Mouse (Mus musculus) thymus, adult 2 months (tissue): Measurements from ENCODE around the gene Ppp1r14d. TPM values are rescaled to one million over a fixed set of nuclear protein-coding genes. Genes with fewer than 3 reads are reported as not detected.

Experiments used
- DNase-seq: peaks from one replicate; pipeline ENCODE4 v3.0.0; 2021
- H3K27ac ChIP-seq: fragments of 200-500 bp; 2 replicates; pipeline ENCODE4 v1.5.1; 2012; ENCODE audit warnings: low read length, control low read depth; ENCODE audit not compliant: control insufficient read depth, insufficient read depth
- H3K27me3 ChIP-seq: fragments of 200-500 bp; 2 replicates; pipeline ENCODE4 v1.6.1; 2012; ENCODE audit warnings: mild to moderate bottlenecking, low read length, moderate library complexity, mixed read lengths; ENCODE audit not compliant: control insufficient read depth, insufficient read depth
- H3K36me3 ChIP-seq: fragments of 200-500 bp; 2 replicates; pipeline ENCODE4 v1.6.1; 2012; ENCODE audit warnings: mild to moderate bottlenecking, low read length, moderate library complexity; ENCODE audit not compliant: control insufficient read depth, insufficient read depth
- H3K4me1 ChIP-seq: fragments of 200-500 bp; replicated peaks from 2 replicates; pipeline ENCODE4 v1.6.1; 2012; ENCODE audit warnings: low read length; ENCODE audit not compliant: control insufficient read depth, insufficient read depth
- H3K4me3 ChIP-seq: fragments of 200-500 bp; 2 replicates; pipeline ENCODE4 v1.5.1; 2012; ENCODE audit warnings: mild to moderate bottlenecking, low read length, control low read depth, moderate library complexity; ENCODE audit not compliant: control insufficient read depth, insufficient read depth
- CTCF ChIP-seq: fragments of 200-500 bp; IDR thresholded peaks from 2 replicates; pipeline ENCODE4 v1.5.1; 2012; ENCODE audit warnings: mild to moderate bottlenecking, control low read depth, low read length, moderate library complexity, borderline replicate concordance; ENCODE audit not compliant: control insufficient read depth, poor library complexity, insufficient read depth; ENCODE audit errors: extremely low read depth
- POLR2A ChIP-seq: fragments of 200-500 bp; IDR thresholded peaks from 2 replicates; pipeline ENCODE4 v1.6.1; 2012; ENCODE audit warnings: mild to moderate bottlenecking, low read length, control low read depth, moderate library complexity; ENCODE audit not compliant: control insufficient read depth, poor library complexity, insufficient read depth; ENCODE audit errors: extremely low read depth
- WGBS: fragments of 180-500 bp; shearing (Covaris S2); methylation state at CpG from one replicate; pipeline ENCODE4 v1.1.7; 2018; 5-methylcytosine and 5-hydroxymethylcytosine counted together
- polyA plus RNA-seq: library from polyadenylated mRNA; depleted of rRNA; stranded (reverse); fragments of >200 nt; gene quantifications from 2 replicates; pipeline ENCODE4 v1.2.3, GENCODE M21; 2012; rRNA removed

Gene Ppp1r14d
- polyA plus RNA-seq, result 0.42 and 0.92 TPM in 2 replicates

DNA sequence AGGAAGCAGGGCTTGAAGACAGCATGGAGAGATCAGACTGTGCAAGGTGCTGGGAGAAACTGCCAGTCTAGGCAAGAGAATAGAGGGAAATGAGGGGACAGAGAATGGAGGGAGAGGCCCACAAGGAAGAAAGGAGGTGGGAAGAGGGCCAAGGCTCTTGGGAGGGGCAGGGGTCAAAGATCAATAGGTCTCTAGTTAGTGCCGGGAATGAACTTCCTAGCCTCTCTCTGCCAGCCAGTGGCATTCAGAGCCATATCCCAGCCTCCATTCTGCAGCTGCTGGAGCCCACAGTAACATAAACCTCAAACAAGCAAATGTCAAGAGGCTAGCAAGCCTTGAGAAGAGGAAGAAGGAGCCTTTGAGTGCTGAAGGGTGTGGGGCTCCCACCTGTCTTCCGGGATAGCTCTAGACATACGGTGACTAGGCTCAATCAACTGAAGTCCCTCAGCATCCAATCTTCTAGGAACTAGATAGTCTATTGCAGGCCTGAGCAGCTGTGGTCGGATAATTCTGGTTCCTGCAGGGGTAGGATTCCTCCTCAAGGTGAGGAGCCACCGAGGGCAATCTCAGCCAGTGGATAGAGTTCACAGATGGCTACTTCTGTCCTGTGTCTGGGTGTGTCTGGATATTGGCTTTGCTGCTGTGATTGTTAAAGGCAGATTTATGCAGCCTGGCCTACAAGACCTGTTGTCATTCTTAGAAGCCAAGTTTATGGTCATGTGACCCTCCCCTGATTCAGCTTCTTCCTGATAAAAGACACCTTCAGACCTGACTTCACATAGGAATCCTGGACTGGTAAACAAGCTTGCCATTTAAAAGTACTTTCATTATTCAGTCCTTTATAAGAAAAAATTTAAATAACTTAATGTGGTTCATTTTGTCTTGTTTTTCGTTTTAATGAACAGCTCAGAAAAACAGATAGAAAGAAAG is at the start of gene Ppp1r14d:
Gene Ppp1r14d, minus strand, starts transcription at position 132 of the 930 bp plus-strand sequence.
- H3K27ac ChIP-seq, result no peak within 1 kb of the TSS
- WGBS, result 72% methylated on average over 6 of the region's 6 CpGs
- H3K4me3 ChIP-seq, result no peak within 1 kb of the TSS
- H3K4me1 ChIP-seq, result no peaks in the 10 kb centered on the region
- TF ChIP-seq POLR2A (no peak), CTCF (no peak)
- no peaks in the 10 kb centered on the region for H3K27me3 ChIP-seq
- no peak for DNase-seq
- no peaks in the 10 kb centered on the region for H3K36me3 ChIP-seq

DNA sequence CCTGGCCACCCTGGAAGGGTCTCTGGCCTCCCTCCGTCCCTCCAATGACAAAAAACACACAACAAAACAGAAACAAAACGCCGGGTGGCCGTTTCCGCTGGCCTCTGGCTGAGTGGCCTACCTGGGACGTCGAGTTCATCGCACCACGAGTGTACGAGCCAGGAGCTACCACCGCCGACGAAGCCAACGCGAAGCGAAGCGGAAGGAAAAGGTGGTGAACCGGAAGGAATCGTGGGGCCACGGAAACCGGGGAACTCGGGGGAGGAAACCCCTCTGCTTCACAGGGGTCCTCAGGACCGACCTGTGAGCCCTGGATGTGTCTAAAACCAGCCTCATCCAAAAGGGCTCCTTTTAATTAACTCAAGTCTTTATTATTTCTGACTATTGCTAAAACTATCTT is 48.1 kb upstream of the Ppp1r14d start:
- peaks cover 2% of the 10 kb centered on the region; the same call in 1 of the 2 replicates for H3K4me1 ChIP-seq
- no peak overlapping the region for H3K27ac ChIP-seq
- H3K27me3 ChIP-seq, result no peaks in the 10 kb centered on the region
- H3K36me3 ChIP-seq, result no peaks in the 10 kb centered on the region
- WGBS, result 97% methylated on average over 23 of the region's 23 CpGs
- no peak for TF ChIP-seq POLR2A
- TF ChIP-seq CTCF, result no peak
- no peak overlapping the region for H3K4me3 ChIP-seq
- no peak for DNase-seq

- WGBS, result 85% methylated on average over 7 of the region's 7 CpGs
- TF ChIP-seq POLR2A, result no peak
- no peak for TF ChIP-seq CTCF
- H3K36me3 ChIP-seq, result no peaks in the 10 kb centered on the region
- no peak overlapping the region for H3K4me3 ChIP-seq
- no peak for DNase-seq
- H3K27ac ChIP-seq, result no peak overlapping the region
- H3K4me1 ChIP-seq, result peaks cover 2% of the 10 kb centered on the region; the same call in 1 of the 2 replicates
- H3K27me3 ChIP-seq, result no peaks in the 10 kb centered on the region
These were observed 47.2 kb upstream of the Ppp1r14d start for GRCm38 (mm10) chr2:119276926-119277325.

- no peak for DNase-seq
- Histone ChIP-seq H3K27ac (no peak overlapping the region), H3K4me1 (peaks cover 6% of the 10 kb centered on the region; the same call in 1 of the 2 replicates), H3K27me3 (no peaks in the 10 kb centered on the region), H3K4me3 (no peak overlapping the region), H3K36me3 (no peaks in the 10 kb centered on the region)
- WGBS, result 89% methylated on average over 1 of the region's 1 CpGs
- no peak for TF ChIP-seq POLR2A
- no peak for TF ChIP-seq CTCF
These were observed 44.4 kb upstream of the Ppp1r14d start for GRCm38 (mm10) chr2:119274126-119274525.

- 0 out of 2 replicates have a peak, but pooled peaks cover 4% of the 10 kb centered on the region for H3K4me1 ChIP-seq
- DNase-seq, result peak; percentile 74
- peak within 1 kb of the TSS; percentile 49 for H3K4me3 ChIP-seq
- 4% methylated on average over 49 of the region's 49 CpGs for WGBS
- H3K36me3 ChIP-seq, result no peaks in the 10 kb centered on the region
- no peak for TF ChIP-seq POLR2A
- TF ChIP-seq CTCF, result peak; percentile 51; the same call in 1 of the 2 replicates
- no peaks in the 10 kb centered on the region for H3K27me3 ChIP-seq
- H3K27ac ChIP-seq, result no peak within 1 kb of the TSS
These were observed 41.1 kb upstream of the Ppp1r14d start, which contains the start of gene Rhov for GRCm38 (mm10) chr2:119270643-119271331. Gene Rhov (minus strand): TSS chr2:119271272.

- 0 out of 2 replicates have a peak, but pooled peaks cover 4% of the 10 kb centered on the region for H3K4me1 ChIP-seq
- no peak overlapping the region for H3K27ac ChIP-seq
- no peaks in the 10 kb centered on the region for H3K36me3 ChIP-seq
- 90% methylated on average over 9 of the region's 9 CpGs for WGBS
- no peak for DNase-seq
- TF ChIP-seq POLR2A (no peak), CTCF (no peak)
- no peaks in the 10 kb centered on the region for H3K27me3 ChIP-seq
- H3K4me3 ChIP-seq, result no peak overlapping the region
These were observed 40.6 kb upstream of the Ppp1r14d start for GRCm38 (mm10) chr2:119270286-119270642.
